Mouse (Mus musculus) inflammation-experienced regulatory T-cells, adult 6 months (primary cell): ENCODE measurements around the gene Spcs2. TPM values are rescaled to one million over a fixed set of nuclear protein-coding genes. Genes with fewer than 3 reads are reported as not detected.

Experiments
- ATAC-seq: one replicate; pipeline ENCODE4 v1.8.0; 2017
- polyA plus RNA-seq, 3 experiments: library from polyadenylated mRNA; unstranded; fragments of 100-300 nt; shearing (Covaris generic); gene quantifications; one replicate each; pipeline ENCODE4 v1.2.1; 2017

The Spcs2 gene
- polyA plus RNA-seq, 3 experiments from 2014 or later: 456 to 534 (median 479) TPM

DNA sequence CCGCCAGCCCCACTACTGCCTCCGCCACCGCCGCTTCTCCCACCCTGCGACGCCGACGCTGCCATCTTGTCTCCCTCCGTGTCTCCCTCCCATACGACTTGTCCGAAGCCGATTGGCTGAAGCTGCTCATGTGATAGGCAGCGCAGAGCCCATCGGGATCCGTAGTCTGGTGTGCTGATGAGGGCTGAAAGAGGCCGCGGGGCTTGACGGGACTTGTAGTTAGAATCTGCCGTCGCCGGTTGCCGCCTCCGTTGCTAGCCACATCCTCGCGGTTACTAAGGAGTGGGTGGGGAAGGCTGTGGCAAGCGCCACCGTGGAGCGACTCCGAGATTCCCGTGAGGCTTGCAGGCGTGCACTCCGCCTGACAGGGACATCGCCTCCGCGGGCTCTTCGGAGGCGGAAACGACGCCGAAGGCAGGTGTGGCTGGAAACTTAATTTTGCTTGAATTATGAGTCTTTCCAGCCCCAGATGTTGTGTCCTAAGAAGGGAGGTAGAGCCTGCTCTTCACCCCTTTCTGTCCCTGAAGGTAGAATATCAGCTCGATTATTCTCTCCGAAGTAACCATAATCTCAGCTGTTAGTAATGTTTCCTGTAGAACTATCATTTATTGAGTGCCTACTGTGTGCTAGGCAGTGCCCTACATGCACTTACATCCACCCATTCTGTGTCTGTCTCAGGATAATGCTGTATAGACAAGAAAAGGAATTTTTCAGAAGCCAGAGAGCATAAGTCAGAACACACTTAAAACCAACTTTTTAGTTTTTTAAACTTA, 4.3 kb downstream of the Spcs2 start, which contains the start of gene Xrra1:
Gene Xrra1, plus strand, starts transcription at position 304 of the 773 bp plus-strand sequence.
- peak; percentile 86 for ATAC-seq

DNA sequence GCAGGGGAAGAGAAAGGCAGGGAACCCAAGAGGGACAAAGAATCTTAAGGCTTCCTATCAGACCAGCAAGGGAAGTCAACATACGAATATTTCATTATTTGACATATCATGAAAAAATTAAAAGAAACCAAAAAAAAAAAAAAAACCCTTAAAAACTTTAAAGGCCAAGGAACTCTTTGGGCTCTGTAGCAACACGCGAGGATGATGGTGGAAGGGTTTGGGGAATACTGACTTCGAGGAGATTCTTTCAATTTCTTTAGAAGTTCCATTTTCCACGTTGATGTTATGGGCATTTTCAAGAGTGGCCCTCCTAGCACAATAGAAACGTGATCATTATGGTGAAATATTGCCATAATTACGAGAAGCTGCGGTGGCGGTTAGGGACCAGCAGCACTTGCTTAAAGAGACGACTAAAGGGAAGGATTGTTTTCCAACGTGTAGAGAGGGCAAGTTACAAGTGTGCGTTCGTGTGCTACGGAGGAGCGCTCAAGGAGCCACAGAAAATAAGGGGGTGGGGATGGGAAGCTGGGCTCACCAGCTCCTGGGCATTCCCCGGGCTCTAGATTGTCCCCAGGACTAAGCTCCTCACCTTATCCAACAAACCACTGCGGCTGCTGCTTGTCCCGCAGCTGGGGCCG, 5.0 kb downstream of the Spcs2 start:
- ATAC-seq: no peak

DNA sequence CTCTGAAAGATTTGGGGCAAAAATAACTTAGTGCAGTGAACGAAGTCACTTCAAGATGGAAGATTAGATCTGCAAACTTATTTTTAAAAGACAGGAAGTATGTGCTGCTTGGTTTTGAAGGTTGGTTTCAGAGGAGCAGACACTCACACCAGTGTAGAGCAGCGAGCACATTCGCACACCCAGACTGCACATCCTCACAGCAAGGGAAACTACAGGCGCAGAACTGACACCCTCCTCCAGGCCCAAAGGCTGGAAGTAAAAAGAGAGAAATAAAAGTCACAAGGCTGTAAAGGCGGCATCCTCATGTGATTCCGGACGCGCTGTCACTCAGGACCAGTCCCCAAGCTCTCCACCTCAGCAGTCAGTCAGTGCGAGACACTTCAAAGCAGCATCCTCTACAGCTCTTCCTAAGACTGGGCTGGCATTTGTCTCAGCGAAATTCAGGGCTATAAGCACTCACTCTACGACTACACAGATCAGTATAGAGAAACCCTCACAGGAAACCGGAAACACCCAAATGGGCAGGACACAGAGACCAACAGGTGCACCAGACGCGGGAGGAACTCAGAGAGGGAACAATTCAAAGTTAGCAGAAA, 6.9 kb downstream of the Spcs2 start:
- peak; percentile 60 for ATAC-seq

DNA sequence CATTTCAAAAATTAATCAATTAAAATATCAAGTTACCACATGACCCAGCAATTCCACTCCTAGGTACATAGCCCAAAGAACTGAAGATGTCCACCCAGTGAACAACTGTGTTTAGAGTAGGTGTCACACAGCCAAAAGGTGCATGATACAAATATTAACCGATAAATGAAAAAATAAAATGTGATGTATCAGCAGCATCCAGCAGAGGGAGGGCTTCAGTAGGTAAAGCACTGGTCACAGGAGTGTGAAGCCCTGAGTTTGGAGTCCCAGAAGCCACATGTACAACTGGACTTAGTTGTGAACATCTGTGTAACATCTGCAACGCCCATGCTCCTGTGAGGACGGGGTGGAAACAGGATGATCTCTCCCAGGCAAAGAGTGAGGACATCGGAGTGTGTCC, 9.0 kb downstream of the Spcs2 start:
- ATAC-seq: no peak

DNA sequence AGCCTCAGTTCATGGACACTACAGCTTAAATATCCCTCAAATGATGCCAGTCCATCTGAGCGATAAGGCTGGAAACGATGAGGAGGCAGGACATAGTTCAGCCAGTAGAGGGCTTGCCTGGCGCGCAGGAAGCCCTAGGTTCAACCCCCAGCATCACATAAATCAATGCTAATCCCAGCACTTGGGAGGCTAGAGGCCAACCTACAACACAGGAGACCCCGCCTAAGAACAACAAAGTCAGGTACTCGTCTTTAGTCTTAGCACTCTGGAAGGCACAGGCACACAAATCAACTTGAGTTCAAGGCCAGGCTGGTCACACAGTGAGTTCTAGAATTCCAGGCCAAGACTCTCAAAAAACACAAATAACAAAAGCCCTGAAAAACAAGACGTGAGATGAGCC, 9.9 kb downstream of the Spcs2 start:
- no peak for ATAC-seq

DNA sequence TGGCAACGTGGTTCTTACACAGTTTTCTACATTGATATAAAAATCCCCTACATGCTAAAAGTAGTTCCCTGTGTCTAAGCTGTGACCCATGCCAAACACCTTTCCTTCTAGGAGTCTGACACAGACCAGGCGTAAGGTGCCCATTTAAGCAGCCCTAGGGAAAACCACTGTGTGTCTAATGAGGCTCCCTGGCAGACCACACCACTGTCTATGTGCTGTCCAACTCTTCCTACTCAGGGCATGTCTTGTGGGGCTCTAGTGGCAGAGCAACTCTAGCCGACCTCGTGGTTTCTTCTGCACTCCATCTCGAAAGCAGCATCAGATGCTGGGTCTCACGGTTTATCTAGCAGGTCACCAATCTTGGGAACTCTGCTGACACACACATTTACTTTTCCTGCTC, 11.6 kb downstream of the Spcs2 start:
- ATAC-seq: no peak

DNA sequence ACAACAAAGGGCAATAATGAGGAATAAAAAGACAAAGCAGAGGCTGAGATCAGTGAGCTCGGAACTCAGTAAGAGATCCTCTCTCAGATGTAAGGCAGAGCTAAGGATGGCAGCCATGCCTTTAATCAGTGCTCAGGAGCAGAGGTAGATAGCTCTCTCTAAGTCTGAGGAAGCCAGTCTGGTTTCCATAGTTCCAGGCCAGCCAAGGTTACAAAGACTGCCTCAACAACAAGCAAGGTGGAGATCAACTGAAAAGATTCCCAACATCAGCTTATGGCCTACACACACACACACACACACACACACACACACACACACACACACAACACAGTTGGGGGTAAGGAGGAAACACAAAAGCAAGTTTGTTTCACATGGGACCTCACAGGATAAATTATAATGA, 12.1 kb downstream of the Spcs2 start:
- no peak for ATAC-seq

DNA sequence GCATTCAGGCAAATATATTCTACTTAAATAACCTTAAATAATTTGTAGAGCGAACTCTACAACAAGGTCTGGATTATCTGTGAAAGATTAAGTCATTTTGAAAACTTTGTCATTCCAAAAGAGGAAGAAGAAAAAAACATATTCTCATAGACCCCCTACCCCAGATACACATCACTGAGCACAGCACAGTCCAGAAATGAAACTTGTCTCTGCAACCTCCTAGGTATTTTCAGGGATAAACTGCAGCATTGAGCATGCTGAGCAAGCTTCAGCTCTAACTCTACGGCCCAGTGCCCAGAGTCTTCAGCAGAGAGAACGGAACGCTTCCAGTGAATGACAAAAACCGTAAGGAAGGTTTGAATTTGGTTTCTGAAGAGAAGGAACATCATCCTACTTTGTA, 12.7 kb downstream of the Spcs2 start:
- no peak for ATAC-seq

DNA sequence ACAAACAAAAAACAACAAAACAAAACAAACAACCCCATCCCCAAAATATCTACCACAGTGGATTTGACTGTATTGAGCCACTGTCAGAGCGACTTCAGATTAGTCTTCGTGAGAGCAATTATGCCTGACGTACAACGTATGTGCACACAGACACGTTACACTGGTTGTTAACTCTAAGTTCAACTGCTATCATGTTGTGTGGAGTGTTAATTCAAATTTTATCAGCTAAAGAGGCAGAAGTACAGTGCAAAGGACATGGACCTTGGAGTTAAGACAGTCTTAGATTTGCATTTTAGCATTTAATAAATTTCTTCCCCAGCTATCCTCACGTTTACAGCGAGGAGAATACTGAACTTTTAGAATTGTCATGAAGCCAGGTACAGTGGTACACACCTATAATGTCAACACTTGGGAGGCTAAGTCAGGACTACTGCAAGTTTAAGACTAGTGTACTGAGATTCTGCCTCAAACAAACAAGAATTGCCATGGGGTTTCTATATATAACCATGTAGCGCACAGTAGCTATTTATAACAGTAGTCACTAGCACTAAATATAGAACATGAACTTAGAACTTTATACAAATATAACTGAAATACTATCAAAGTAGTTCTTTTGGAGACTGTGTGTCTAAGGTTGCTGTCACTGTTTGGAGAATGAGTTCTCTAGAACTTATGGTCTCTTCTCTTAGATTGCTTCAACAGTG, 17.6 kb downstream of the Spcs2 start:
- ATAC-seq: no peak

DNA sequence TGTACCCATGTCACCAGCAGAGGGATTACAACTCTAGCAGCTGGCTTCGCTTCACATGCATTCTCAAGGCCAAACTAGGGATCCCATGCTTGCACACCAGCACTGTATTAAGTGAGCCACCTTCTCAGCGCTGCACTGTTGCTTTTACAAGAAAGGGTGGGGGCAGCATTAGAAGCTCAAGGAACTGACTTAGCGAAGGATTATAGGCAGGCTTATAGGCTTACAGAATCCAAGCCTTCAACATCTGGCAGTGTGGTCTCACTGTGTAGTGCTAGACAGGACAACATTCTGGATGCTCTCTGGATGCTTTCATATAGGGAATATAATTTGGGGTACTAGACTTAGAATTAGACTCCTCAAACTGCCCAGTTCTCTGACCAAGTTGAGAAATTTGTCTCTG, 25.0 kb downstream of the Spcs2 start:
- ATAC-seq: no peak

DNA sequence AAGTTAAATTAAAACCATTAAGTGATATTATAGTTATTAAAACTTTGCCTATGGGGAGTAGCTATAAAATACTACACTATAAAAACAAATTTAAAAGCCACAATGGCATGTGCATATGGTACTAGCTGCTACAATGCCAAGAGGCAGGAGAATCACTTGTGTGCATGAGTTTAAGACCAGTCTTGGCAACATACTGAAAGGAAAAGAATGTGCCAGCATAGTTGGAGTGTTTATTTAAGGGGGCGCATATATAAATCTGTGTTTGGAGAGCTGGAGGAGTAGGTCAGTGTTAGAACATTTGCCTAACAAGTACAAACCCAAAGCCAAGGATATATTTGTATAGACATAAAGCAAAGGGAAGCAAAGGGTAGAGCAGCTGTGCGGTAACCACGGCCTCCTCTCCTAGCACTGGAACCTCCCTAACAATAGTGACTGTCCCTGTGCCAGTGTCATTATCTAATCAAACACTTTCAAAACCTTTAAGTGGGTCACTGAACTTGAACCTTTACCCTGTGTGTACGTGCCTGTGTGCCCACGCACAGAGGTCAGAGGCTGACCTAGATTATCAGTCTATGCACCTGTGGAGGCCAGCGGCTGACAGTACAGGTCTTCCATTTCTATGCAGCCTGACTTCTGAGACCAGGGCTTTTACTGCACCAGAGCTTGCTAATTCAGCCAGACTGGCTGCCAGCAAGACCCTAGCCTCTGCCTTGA, 25.7 kb downstream of the Spcs2 start:
- ATAC-seq: no peak

DNA sequence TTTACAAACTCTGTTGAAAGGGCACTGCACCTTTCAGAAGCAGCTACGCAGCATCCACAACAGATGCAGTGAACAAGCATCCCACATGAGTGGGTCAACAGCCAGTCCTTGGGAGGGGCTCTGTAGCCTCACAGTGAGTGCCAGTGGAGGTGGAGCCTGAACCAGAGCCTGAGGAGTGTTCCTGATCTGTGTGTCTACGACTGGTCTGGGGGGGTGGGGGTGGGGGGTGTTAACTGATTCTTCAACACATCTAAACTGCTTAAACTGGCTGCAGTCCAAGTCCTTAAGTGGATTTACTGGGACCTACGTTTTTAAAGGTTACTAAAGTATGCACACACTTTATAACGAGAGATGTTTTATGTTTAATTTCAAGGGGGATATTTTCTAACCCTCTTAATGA, 26.5 kb downstream of the Spcs2 start:
- ATAC-seq: no peak

DNA sequence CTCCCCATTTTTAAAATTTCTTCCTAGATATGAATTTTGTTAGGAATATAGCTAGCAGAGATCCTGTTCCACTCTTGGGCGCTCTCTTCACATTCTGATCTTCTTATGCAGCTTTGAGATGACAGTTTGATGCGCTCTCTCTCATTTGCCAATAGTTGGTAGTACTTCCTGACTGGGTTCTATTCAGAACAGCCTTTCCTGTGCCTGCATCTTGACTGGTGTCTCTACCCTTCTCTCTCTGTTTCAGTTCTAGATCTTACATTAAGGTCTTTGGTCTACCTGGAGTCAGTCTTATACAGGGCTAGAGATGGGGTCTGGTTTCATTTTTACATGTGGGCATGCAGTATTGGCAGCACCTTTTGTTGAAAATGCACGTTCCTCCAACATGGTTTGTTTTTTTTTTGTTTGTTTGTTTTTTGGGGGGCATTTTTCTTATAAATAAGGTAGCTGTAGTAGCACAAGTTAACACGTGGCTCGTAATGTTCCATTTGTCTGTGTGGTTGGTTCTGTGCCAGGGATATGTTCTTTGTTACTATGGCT, 28.9 kb downstream of the Spcs2 start:
- ATAC-seq: peak; percentile 42

DNA sequence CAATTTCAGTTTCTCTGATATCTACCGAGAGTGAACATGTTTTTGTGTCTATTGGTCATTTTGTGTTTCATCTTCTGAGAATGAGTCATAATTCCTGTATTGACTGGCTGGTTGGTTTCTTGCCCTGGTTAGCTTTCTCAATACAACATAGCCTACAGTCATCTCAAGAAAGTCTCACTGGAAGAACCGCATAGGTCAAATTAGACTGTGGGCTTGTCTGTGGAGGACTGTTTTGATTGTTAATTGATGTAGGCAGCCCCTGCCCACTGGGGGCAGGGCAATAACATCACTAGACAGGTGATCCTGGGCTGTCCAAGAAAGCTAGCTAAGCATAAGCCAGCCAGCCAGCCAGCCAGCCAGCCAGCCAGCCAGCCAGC, 29.4 kb downstream of the Spcs2 start:
- peak; percentile 88 for ATAC-seq

DNA sequence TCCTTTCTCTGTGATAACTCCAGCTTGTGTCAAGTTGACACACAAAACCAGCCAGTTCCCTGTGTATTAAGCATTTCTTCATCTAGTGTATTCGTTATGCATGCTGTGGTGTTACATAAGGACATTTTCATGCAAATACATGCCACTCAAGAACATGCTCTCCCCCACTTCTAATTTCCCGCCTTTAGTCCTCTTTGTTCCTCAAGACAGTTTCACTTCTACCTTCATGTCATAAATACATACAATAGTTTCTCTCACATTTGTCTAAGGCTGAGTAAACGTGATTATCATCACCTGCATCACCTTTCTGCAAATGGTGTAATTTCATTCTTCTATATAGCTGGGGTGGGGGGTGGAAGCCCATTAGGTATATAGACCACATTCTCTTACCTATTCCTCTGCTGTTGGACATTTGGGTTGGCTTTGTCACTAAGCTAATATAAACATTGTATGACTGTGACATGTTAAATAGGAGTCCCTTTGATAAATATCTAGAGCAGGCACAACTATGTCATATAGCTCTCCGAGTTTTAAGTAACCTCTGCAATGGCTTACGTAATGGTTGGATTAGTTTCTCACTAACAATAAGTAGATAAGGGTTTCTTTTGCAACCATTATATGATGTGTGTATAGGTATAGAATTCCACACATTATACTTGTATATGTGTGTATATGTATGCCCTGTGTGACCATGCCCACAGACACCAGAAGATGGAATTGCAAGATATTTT, 30.0 kb downstream of the Spcs2 start:
- peak; percentile 11 for ATAC-seq

DNA sequence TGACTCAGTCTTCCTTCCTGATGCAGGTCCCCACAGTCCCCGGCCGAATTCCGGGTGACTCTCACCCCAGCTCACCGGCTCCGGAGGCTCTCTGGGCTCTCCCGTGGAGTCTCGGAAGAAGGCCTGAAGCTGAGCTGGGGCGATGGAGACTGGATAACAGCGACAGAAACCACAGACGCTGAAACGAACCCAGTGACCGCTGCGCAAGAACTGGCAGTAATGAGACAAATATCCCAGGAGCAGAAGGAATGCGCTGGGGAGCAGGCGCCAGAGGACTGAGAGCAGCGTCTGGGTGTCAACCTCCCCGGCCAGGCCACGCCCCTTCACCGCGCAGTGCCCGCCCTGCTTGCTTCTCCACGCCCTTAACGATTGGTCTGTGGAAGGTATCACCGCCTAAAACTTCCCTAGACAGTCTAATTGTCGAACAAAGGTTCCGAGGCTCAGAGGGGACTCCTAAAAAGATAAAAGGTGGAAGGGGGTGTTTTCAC, 35.1 kb downstream of the Spcs2 start, which contains the start of gene Neu3:
Gene Neu3, minus strand, starts transcription at position 335 of the 488 bp plus-strand sequence.
- ATAC-seq: peak; percentile 95

DNA sequence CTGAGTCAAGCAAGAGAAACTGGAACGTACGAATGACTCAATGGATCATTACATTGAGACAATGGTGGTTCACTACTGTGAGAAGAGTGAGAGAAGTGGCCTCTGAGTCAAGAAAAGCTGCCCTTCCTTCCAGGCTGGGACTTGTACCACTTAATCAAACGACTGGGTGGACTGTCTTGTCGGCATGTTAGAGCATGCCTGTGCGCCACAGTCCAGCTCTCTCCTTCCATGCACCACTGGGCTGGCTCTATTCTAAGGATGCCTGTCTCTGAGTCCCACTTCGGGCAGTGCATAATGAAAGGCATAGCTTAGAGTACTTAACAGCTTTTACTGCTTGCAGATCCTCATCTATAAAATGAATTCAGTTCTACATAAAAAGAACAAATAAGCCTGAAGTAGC, 37.2 kb downstream of the Spcs2 start:
- no peak for ATAC-seq

DNA sequence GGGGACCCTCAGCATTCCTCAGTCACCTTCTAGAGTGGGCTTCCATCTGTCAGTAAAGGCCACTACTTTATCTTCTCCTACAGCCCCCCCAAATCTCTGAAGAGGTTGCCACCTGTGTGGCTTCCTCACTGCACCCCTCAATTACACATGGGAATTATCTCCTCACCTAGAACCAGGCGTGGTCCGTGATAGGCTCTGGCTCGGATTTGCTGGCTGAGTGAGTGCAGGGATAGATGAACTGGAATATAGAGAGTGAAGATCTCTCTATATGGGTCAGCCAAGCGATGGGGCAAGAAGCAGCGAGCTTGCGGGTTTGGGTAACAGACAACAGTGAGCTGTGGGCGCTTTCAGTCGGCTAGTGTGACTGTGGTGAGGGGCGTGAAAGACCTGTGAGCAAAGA, 37.8 kb downstream of the Spcs2 start:
- no peak for ATAC-seq

DNA sequence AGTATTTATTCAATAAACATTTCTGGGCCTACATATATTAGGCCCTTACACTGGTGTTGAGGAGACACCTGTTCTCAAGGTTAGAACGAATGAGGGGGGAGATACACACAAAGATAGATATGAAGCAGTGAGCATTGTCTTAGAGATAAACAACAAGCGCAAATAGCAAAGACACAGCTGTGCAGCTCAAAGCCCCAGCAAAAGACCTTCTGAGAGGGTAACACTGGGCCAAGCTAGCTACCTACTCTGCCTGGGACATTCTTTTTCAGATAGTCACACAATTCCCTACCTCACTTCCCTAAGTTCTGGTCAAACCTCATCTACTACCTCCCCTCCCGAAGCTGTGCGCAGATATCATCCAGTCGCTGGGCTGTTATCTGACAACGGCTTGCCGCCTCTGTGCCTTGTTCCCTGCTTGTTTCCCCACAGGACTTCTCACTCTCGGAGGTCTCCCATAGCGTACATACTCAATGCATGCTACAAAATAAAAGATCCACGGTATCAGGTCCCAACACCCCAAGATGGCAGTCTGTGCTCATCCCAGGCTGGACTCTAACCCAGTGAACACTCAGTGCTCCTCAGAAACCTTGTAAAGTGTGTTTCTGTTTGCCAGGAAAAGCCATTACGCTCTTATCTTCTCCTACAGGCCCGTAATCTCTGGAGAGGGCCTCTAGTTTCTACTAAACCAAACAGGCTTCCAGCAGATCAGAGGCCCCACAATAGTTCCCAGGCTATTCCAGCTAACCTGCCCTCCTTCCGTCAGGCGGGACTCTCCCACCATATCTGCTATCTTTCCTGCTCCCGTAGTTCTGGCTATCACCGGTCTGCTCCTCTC, 38.4 kb downstream of the Spcs2 start:
- ATAC-seq: no peak

DNA sequence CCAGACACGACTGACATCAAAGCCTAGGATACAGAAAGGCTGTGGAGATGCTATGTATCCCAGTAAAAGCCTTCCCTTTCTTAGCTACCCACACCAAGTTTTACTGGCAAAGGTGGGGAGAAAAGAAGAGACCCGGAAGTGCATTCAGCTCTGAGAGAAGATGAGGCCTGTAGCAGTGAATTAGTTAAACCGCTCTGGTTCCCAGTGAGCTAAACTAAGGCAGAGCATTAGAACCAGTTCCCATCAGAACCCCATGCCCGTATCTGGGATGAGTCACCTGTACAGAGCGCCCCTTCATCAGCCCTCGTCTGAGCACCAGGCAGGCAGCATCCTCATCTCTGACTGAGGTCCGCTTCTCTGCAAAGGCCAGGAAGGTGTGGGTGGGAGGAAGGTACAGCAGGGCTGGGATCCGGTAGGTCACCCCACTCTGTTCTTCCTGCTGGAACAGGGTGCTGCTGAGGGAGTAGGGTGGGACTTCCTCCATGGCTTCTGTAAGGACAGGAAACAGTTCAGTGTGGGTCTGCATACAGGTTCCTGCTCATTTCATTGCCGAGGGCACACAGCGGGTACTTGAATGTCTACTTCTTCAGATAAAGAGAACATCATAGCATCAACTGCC, 40.1 kb downstream of the Spcs2 start:
- peak; percentile 57 for ATAC-seq
